Mouse (Mus musculus) CD4-positive, CD25-positive, alpha-beta regulatory T cell, adult 2 months (primary cell): ENCODE measurements around the gene Acly.

ENCODE experiments used
- DNase-seq: peaks from one replicate; pipeline ENCODE4 v3.0.0-alpha.2; 2012; ENCODE audit warnings: low read depth, low spot score

Gene Acly

DNA sequence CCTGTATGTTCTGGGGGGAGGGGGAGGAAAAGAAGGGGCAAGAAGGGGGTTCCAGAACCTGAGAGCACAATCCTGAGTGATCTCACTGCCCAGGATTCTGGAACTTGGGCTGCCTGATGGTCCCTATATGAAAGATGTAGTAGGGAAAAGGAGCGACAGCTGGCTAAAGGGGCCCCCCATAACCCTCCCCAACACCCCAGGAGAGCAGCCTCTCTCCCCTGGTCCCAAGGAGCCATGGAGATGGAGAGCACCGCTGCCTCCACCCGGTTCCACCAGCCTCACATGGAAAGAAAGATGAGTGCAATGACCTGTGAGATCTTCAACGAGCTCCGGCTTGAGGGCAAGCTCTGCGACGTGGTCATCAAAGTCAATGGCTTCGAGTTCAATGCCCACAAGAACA is 86.0 kb downstream of the Acly start, which contains the start of the genes Nt5c3b and Klhl10:
Nt5c3b (minus strand) TSS at position 12 of the 400 bp plus-strand sequence.
Klhl10 (plus strand) TSS at position 121 of the 400 bp plus-strand sequence.
- no peak for DNase-seq

DNA sequence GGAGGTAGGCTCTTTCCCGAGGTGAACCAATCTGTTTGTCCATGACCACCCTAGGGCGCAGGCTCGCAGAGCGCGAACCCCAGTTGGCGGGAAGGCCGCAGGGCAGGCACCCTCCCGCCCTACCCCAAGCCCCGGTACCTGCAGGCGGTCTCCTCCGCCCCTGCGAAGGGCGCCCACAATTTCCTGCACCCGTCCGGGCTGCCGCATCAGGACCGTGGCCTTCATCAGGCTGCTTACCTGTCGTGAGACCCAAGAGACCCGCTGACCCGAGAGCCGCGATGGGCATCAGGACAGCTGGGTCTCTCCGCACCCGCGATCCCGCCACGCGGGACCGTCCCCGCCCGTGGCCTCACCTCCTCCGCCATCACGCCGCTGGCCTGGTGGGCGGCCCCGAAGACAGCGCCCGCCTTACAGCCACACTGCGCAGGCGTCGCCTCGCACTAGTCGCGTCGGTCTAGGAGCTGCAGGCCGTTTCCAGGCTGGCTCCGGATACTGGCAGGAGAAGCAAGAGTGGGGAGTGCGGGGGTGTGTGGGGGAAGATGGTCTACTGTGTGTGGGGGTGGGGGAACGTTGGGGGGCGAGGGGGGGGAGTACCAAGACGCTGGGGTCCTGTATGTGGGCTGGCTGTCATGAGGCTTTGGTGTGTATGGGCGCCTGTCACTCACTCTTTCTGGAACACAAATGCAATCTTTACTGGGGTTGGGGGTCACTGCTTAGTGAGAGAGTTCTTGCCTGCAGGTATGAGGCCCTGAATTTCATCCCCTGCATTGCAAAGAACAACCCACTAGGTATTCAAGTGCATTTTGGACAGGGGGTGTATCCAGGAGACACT is 86.9 kb downstream of the Acly start:
- DNase-seq = peak; percentile 93

DNA sequence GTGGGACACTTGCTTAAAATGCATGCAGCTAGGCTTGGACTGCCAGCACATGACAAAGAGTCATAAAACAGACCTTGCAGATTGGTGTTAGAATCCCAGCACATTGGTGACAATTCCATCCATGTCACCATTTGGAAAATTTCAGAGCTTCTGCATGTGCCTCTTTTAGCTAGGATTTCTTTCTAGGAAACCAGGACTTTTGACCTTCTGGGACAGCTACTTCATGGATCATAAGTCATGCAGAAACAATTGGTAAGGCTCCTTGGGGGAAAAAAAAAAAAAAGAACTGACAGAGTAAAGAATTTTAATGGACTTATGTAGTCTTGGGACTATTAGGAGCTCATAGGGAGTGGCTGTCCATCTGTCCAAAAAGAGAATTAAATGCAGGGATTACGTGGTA is 89.9 kb downstream of the Acly start:
- DNase-seq = no peak

DNA sequence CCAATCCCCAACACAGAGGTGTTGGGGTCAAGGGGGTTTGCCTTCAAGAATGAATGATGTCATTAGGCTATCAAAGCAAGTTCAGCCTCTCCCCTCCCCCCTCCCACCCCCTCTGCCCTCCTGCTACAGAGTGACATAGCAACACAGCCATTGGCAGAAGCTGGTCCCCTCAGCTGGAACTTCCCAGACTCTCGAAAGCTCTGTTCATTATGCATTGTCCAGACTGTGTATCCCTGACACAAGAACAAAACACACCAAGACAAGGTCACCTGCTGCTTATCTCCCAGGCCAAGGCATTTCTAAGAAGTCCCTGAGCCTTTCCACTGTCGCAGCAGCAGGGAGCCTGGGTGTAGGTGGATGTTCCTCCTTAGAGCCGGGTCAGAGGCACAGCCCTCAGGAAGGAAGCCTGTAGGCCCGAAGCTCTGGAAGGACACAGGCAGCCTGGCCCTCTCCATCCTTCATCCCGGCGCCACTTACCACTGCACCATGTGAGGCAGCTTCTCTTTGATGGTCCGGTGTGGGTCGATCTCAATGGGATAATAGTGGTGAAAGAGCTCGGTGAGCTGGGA is 92.0 kb downstream of the Acly start:
- no peak for DNase-seq

DNA sequence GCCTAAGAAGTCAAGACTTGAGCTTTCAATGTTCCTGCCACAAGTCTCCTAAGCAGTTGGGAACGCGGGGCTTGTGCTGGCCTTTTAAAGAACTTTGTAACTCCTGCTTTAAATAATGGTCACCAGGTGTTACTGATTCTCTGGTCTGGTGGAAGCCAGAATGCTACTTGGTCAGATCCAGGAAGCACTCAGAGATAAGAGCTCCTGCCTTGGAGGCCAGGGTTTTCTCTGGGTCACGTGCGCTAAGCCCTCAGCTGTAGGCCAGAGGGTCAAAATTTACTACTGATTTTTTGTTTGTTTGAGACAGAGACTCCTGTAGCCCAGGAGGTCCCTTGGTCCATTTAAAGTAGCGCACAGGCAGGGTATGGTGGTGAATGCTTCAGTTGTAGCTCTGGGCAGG is 95.8 kb downstream of the Acly start:
- DNase-seq = no peak

DNA sequence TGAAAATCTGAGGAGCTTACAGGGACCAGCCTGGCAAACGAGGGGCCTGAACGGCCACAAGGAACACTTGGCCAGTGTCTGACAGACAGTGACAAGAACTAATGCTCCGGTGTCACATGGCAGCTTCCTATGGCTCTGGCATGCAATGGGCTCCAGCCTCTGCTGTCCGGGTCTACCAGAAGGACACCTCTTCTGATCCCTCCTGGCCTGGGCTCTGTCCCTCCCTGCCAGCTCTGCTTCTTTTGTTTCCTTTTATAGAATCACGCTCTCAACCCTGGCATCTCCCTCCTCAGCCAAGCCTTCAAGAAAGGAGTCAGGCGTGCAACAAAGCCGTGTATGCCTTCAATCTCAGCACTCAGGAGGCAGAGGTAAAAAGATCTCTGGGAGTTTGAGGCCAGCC is 97.7 kb downstream of the Acly start:
- no peak for DNase-seq

DNA sequence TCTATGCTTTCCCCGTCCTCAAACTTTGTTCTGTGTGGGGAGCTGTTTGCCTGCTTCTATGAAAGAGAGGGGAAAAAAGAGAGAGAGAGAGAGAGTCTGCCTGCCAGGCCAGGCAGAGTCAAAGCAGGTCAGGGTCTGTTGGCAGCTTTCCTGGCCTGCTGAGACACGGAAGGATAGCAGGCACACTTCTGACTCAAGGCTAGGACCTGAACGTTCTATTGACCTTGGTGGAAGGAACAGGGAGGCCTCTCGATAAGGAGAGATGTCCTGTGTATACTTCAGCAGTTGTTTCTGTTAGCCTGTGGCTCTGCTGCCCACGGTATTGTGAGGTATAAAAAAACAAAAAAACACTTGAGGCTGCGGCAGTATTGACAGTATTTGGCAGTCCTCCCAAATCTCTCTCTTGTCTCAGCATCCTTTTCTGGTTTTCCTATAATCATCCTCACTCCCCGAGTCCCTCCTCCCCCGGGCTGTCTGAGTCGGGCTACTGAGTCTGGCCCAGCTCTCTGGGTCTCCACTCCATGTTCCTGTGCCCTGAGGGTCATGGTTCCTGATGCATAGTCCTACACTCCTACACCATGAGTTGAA is 99.1 kb downstream of the Acly start:
- DNase-seq = no peak

DNA sequence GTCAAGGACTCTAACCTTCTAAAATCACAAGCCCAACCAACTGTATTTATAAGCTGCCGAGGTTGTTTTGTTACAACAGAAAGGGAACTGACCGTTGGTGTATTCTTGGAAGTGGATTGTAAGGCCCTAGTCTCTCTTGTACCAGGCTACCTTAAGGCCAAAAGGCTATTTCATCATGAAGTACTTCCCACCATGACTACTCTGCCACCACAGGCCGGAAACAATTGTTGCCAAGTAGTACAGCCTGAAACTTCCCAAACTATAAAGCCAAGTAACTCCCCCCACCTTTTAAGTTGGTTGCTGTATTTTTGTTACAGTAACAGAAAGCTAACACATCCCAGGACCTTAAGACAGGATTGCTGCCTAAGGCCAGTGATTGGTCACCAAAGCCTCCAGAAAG is 101.0 kb downstream of the Acly start:
- no peak for DNase-seq
